Mouse (Mus musculus) olfactory bulb, adult 2 months (tissue): ENCODE data around the gene Mcrip1. TPM values are rescaled to one million over a fixed set of nuclear protein-coding genes. Genes with fewer than 3 reads are reported as not detected.

Source experiments
- H3K27ac ChIP-seq: fragments of 200-500 bp; 2 replicates; pipeline ENCODE4 v1.5.1; 2012; ENCODE audit warnings: low read depth, low read length; ENCODE audit not compliant: insufficient read depth
- H3K4me1 ChIP-seq: fragments of 200-500 bp; 2 replicates; pipeline ENCODE4 v1.6.1; 2012; ENCODE audit warnings: low read length; ENCODE audit not compliant: control insufficient read depth, insufficient read depth
- H3K4me3 ChIP-seq: fragments of 200-500 bp; 2 replicates; pipeline ENCODE4 v1.5.1; 2012; ENCODE audit warnings: mild to moderate bottlenecking, low read depth, low read length, moderate library complexity; ENCODE audit not compliant: insufficient read depth
- CTCF ChIP-seq: fragments of 200-500 bp; IDR thresholded peaks from 2 replicates; pipeline ENCODE4 v1.5.1; 2012; ENCODE audit warnings: low read depth, mild to moderate bottlenecking, low read length, moderate library complexity; ENCODE audit not compliant: insufficient read depth
- POLR2A ChIP-seq: fragments of 200-500 bp; IDR thresholded peaks from 2 replicates; pipeline ENCODE4 v1.6.1; 2012; ENCODE audit warnings: mild to moderate bottlenecking, low read depth, low read length, moderate library complexity; ENCODE audit not compliant: insufficient read depth
- WGBS: fragments of 180-500 bp; shearing (Covaris S2); methylation state at CpG from one replicate; pipeline ENCODE4 v1.1.7; 2018; 5-methylcytosine and 5-hydroxymethylcytosine counted together
- polyA plus RNA-seq: library from polyadenylated mRNA; stranded (reverse); fragments of >200 nt; gene quantifications from 2 replicates; pipeline ENCODE4 v1.2.4, GENCODE M21; 2012; ENCODE audit warnings: low replicate concordance; ENCODE audit not compliant: missing spikeins, insufficient read depth, insufficient read length

Gene Mcrip1
- polyA plus RNA-seq, 1 experiment: not detected

- peaks cover 20% of the 10 kb centered on the region for H3K4me1 ChIP-seq
- 3% methylated on average over 73 of the region's 75 CpGs for WGBS
- peak within 1 kb of the TSS; percentile 71 for H3K4me3 ChIP-seq
- H3K27ac ChIP-seq: peak within 1 kb of the TSS; percentile 85
- TF ChIP-seq POLR2A (peak; percentile 96), CTCF (0 out of 2 replicates have a peak, but pooled peaks have one; percentile 12)
These were observed 32.2 kb upstream of the Mcrip1 start, which contains the start of gene Arhgdia for GRCm38 (mm10) chr11:120581490-120582267. Gene Arhgdia, minus strand, starts transcription at chr11:120581624.

GRCm38 (mm10) chr11:120580871-120581331 is 31.4 kb upstream of the Mcrip1 start:
- TF ChIP-seq POLR2A: no peak
- TF ChIP-seq CTCF: 0 out of 2 replicates have a peak, but pooled peaks have one; percentile 8
- peak overlapping the region; percentile 71 for H3K4me3 ChIP-seq
- 6% methylated on average over 39 of the region's 44 CpGs for WGBS
- peaks cover 20% of the 10 kb centered on the region for H3K4me1 ChIP-seq
- H3K27ac ChIP-seq: no peak overlapping the region

DNA sequence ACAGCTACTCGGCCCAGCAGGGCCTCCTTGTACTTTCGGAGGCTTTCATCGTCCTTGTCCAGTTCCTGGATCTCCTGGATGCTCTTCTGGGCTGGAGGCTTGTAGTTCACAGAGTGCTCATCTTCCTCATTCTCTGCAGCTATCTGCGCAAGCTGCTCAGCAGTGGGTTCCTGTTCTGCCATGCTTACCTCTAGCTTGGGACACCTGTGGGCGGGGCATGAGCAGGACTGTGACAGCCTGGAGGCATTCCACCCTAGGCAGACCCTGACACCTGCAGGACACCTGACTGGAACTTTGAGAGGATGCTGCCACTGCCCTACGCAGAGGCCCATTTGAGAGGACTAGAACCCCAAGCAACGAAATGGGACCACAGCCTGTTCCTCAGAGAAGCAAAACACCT is 30.7 kb upstream of the Mcrip1 start:
- Histone ChIP-seq H3K4me3 (peak overlapping the region; percentile 71), H3K27ac (no peak overlapping the region), H3K4me1 (peaks cover 20% of the 10 kb centered on the region)
- WGBS: 50% methylated on average over 7 of the region's 7 CpGs
- TF ChIP-seq POLR2A (no peak), CTCF (no peak)

DNA sequence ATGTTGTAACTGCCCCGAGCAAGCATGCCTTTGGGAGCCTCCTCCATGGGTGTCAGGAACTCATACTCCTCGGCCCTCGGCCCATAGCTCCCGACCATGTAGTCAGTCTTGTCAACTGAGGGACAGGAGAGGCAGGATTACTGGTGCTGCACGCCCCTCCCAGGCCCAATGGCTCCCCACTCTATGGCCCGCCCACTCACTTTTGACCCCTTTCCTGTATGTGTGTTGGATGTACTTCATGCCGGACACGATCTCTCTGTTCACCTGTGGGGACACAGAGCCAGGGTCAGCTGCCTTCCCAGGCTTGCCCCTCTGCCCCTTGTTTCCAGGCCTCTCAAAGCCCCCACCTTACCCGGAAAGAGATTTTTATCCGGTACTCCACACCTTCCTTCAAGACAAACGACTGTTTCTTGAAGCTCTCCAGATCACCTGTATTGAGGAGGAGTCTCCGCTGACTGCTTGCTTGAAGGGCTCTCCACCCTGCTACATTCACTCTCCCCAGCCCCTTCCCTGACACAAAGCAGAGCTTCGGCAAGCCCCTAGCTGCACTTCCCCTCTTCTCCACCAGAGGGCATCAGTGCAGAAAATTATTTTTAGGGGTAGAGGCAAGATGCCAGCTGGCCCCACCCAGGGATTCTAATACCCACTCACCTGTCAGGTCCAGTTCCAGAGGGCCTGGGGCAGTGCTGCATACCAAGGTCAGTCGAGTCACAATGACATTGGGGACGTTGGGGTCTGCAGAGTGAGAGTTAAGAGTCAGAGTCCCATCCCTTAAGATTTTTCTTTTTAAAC is 30.0 kb upstream of the Mcrip1 start:
- Histone ChIP-seq H3K4me3 (peak overlapping the region; percentile 71), H3K27ac (no peak overlapping the region), H3K4me1 (peaks cover 20% of the 10 kb centered on the region)
- 63% methylated on average over 15 of the region's 15 CpGs for WGBS
- TF ChIP-seq POLR2A (no peak), CTCF (peak; percentile 86; the same call in 1 of the 2 replicates)

GRCm38 (mm10) chr11:120578694-120579243 is 29.2 kb upstream of the Mcrip1 start:
- Histone ChIP-seq H3K4me3 (no peak overlapping the region), H3K4me1 (peaks cover 20% of the 10 kb centered on the region), H3K27ac (no peak overlapping the region)
- 88% methylated on average over 11 of the region's 11 CpGs for WGBS
- no peak for TF ChIP-seq CTCF

DNA sequence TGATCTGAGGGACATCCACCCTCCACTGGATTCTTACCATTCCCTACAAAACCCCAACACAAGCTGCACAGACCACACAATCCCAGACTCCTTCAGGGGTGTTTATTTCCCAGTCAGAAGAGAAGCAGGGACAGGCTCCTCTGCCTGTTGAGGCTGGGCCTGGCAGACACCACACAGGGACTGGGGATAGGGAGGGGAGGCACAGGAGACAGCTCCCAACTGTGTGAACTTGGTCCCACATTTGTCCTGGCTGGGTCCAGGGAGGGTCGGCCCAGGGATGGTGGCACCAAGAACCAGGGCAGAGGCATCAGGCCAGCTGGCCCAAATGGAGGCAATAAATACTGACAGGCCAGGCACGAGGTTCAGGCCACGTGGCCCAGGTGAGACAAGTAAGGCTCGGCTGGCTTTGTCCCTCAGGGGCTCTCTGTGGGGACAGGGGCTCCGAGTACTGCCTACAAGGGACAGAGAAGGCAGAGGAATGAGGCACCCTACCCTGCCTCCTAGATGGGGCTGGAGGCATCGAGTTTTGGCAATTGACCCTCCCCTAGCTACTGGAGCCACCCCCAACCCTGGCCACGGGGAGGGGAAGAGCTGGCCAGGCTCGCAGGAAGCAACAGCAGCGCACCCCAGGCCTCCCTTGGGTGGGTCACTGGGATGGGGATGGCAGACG is 28.6 kb upstream of the Mcrip1 start:
- no peak overlapping the region for H3K4me3 ChIP-seq
- 75% methylated on average over 10 of the region's 10 CpGs for WGBS
- no peak overlapping the region for H3K27ac ChIP-seq
- H3K4me1 ChIP-seq: peaks cover 20% of the 10 kb centered on the region
- no peak for TF ChIP-seq CTCF
- TF ChIP-seq POLR2A: no peak

- TF ChIP-seq POLR2A (no peak), CTCF (no peak)
- H3K4me1 ChIP-seq: peaks cover 20% of the 10 kb centered on the region
- H3K4me3 ChIP-seq: no peak overlapping the region
- WGBS: 77% methylated on average over 7 of the region's 7 CpGs
- H3K27ac ChIP-seq: no peak overlapping the region
These were observed 27.9 kb upstream of the Mcrip1 start for GRCm38 (mm10) chr11:120577211-120578023.

DNA sequence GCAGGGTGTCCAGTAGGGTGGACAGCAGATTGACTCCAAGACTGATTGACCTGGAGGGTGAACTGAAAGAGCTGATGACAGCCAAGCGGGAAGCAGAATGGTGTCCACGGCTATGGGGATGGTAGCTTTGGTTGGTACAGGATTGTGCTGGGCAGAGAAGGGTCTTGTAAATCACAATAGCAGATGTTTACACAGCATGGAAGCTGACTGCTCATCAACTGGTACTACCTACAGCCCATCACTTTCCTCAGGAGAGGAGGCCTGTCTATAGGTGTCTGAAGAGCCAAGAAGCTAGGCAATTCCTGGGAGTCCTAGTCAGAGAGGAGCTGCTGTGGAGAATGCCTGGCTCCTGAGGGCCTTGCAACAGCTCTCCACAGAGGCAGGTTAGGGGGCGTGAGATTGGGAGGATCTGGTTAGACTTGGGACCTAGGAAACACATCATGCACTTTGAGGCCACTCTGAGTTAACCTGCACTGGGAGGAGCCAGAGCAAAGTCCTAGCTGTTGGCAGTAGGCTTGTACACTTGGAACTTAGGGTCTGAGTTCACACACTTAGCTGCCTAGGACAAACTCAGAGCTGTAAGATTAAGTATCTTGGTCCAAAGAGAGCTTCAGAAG is 26.9 kb upstream of the Mcrip1 start:
- H3K27ac ChIP-seq: no peak overlapping the region
- TF ChIP-seq POLR2A (no peak), CTCF (no peak)
- WGBS: 91% methylated on average over 3 of the region's 3 CpGs
- H3K4me1 ChIP-seq: peaks cover 16% of the 10 kb centered on the region
- H3K4me3 ChIP-seq: no peak overlapping the region
